Mouse (Mus musculus): ENCODE data around the gene Strada. TPM values are rescaled to one million over a fixed set of nuclear protein-coding genes. Genes with fewer than 3 reads are reported as not detected.
"Not testable (repeated sequence)": the region's sequence is repeated elsewhere in the genome, so short reads cannot be mapped to it uniquely, and the experiment has no call there.

Gene Strada
- polyA plus RNA-seq (2015; fragmentation: Nextera tagmentation; extraction: Ambion mirVana) = 5.7 and 6.4 TPM in 2 replicates

- ATAC-seq = no peak
- no peak within 1 kb of the TSS for H3K27ac ChIP-seq (ENCODE audit: low read depth, low read length)
- peaks cover 65% of the 10 kb centered on the region for H3K36me3 ChIP-seq (ENCODE audit: control insufficient read depth, insufficient read depth)
- 79% methylated on average over 5 of the region's 5 CpGs for WGBS
- no peaks in the 10 kb centered on the region for H3K27me3 ChIP-seq (replicated peaks; ENCODE audit: control insufficient read depth, insufficient read depth, low read length)
- no peak within 1 kb of the TSS for H3K4me3 ChIP-seq (ENCODE audit: low read depth, low read length)
- TF ChIP-seq CTCF (IDR thresholded peaks at IDR 0.05; ENCODE audit: low read depth) = no peak
- H3K9me3 ChIP-seq (ENCODE audit: control insufficient read depth) = no peaks in the 10 kb centered on the region
- H3K4me1 ChIP-seq (replicated peaks; ENCODE audit: control insufficient read depth, insufficient read depth, low read length) = no peaks in the 10 kb centered on the region
- H3K9ac ChIP-seq (ENCODE audit: low read depth, low read length) = no peak within 1 kb of the TSS
- no peak within 1 kb of the TSS for H3K4me2 ChIP-seq (replicated peaks; ENCODE audit: low read depth)
Observed at GRCm38 (mm10) chr11:106202123-106202465, at the start of gene Strada. Strada (minus strand) TSS chr11:106202168.

GRCm38 (mm10) chr11:106249326-106249725, 47.4 kb upstream of the Strada start:
- Histone ChIP-seq H3K9ac (ENCODE audit: low read depth, low read length) (no peak overlapping the region), H3K4me1 (replicated peaks; ENCODE audit: control insufficient read depth, insufficient read depth, low read length) (no peaks in the 10 kb centered on the region), H3K9me3 (ENCODE audit: control insufficient read depth) (0 out of 2 replicates have a peak, but pooled peaks cover 4% of the 10 kb centered on the region), H3K36me3 (ENCODE audit: control insufficient read depth, insufficient read depth) (peaks cover 84% of the 10 kb centered on the region), H3K4me2 (replicated peaks; ENCODE audit: low read depth) (no peak overlapping the region), H3K27ac (ENCODE audit: low read depth, low read length) (no peak overlapping the region), H3K27me3 (replicated peaks; ENCODE audit: control insufficient read depth, insufficient read depth, low read length) (no peaks in the 10 kb centered on the region), H3K4me3 (ENCODE audit: low read depth, low read length) (no peak overlapping the region)
- TF ChIP-seq CTCF (IDR thresholded peaks at IDR 0.05; ENCODE audit: low read depth) = no peak
- no peak for ATAC-seq
- 78% methylated on average over 7 of the region's 7 CpGs for WGBS

- no peak for ATAC-seq
- Histone ChIP-seq H3K4me2 (replicated peaks; ENCODE audit: low read depth) (no peak overlapping the region), H3K9ac (ENCODE audit: low read depth, low read length) (no peak overlapping the region), H3K4me1 (replicated peaks; ENCODE audit: control insufficient read depth, insufficient read depth, low read length) (no peaks in the 10 kb centered on the region), H3K9me3 (ENCODE audit: control insufficient read depth) (0 out of 2 replicates have a peak, but pooled peaks cover 4% of the 10 kb centered on the region), H3K4me3 (ENCODE audit: low read depth, low read length) (no peak overlapping the region), H3K27ac (ENCODE audit: low read depth, low read length) (no peak overlapping the region; the same call in 1 of the 2 replicates), H3K36me3 (ENCODE audit: control insufficient read depth, insufficient read depth) (peaks cover 96% of the 10 kb centered on the region), H3K27me3 (replicated peaks; ENCODE audit: control insufficient read depth, insufficient read depth, low read length) (no peaks in the 10 kb centered on the region)
- 96% methylated on average over 1 of the region's 1 CpGs for WGBS
- peak; percentile 56 for TF ChIP-seq CTCF (IDR thresholded peaks at IDR 0.05; ENCODE audit: low read depth)
Observed at GRCm38 (mm10) chr11:106246834-106247233, 44.9 kb upstream of the Strada start.

DNA sequence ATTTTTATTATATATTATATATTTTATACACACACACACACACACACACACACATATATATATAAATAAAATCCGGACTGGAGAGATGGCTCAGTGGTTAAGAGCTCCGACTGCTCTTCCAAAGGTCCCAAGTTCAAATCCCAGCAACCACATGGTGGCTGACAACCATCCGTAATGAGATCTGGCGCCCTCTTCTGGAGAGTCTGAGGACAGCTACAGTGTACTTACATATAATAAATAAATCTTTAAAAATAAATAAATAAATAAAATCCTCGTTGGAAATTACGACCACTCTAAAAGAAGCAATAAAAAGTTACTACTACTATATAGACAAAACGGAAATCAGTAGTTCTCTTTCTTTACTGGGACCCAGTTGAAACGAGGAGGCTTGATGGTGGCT, 32.0 kb upstream of the Strada start:
- not testable (repeated sequence) for H3K4me3 ChIP-seq (ENCODE audit: low read depth, low read length); H3K4me2 ChIP-seq (replicated peaks; ENCODE audit: low read depth); H3K9ac ChIP-seq (ENCODE audit: low read depth, low read length); H3K27me3 ChIP-seq (replicated peaks; ENCODE audit: control insufficient read depth, insufficient read depth, low read length); ATAC-seq; H3K4me1 ChIP-seq (replicated peaks; ENCODE audit: control insufficient read depth, insufficient read depth, low read length); H3K27ac ChIP-seq (ENCODE audit: low read depth, low read length); H3K9me3 ChIP-seq (ENCODE audit: control insufficient read depth)
- TF ChIP-seq CTCF (IDR thresholded peaks at IDR 0.05; ENCODE audit: low read depth) = peak; percentile 38
- peaks cover 52% of the 10 kb centered on the region for H3K36me3 ChIP-seq (ENCODE audit: control insufficient read depth, insufficient read depth)
- WGBS = 72% methylated on average over 8 of the region's 8 CpGs

DNA sequence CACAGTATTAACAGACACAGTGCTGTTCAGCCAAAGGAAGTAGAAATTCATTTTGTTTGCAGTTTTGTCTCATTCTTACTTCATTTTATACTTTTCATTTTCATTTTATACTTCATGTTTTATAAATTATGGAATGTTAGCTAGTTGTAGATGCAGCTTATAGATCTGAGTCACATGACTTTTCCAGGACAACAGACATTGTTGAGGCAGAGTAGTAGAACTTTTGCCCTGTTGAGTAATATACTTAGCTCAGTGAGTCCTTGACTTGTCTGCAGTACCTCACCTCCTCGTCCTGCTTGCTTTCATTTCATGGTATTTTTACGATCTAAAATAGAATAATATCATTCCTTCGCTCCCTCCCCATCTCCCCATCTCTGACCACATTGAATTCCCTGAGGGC, 18.6 kb upstream of the Strada start:
- ATAC-seq = no peak
- Histone ChIP-seq H3K9ac (ENCODE audit: low read depth, low read length) (no peak overlapping the region), H3K27ac (ENCODE audit: low read depth, low read length) (no peak overlapping the region), H3K9me3 (ENCODE audit: control insufficient read depth) (no peaks in the 10 kb centered on the region), H3K4me3 (ENCODE audit: low read depth, low read length) (no peak overlapping the region), H3K4me1 (replicated peaks; ENCODE audit: control insufficient read depth, insufficient read depth, low read length) (0 out of 2 replicates have a peak, but pooled peaks cover 7% of the 10 kb centered on the region), H3K4me2 (replicated peaks; ENCODE audit: low read depth) (peak overlapping the region; percentile 42), H3K27me3 (replicated peaks; ENCODE audit: control insufficient read depth, insufficient read depth, low read length) (no peaks in the 10 kb centered on the region), H3K36me3 (ENCODE audit: control insufficient read depth, insufficient read depth) (peaks cover 14% of the 10 kb centered on the region)
- WGBS = 50% methylated on average over 3 of the region's 3 CpGs
- TF ChIP-seq CTCF (IDR thresholded peaks at IDR 0.05; ENCODE audit: low read depth) = no peak

GRCm38 (mm10) chr11:106216730-106217490, 14.9 kb upstream of the Strada start, which contains the start of gene Ddx42:
Ddx42 (plus strand) TSS chr11:106216926.
- Histone ChIP-seq H3K36me3 (ENCODE audit: control insufficient read depth, insufficient read depth) (peaks cover 3% of the 10 kb centered on the region; the same call in 1 of the 2 replicates), H3K9ac (ENCODE audit: low read depth, low read length) (peak within 1 kb of the TSS; percentile 97), H3K27me3 (replicated peaks; ENCODE audit: control insufficient read depth, insufficient read depth, low read length) (no peaks in the 10 kb centered on the region), H3K4me1 (replicated peaks; ENCODE audit: control insufficient read depth, insufficient read depth, low read length) (0 out of 2 replicates have a peak, but pooled peaks cover 5% of the 10 kb centered on the region), H3K4me3 (ENCODE audit: low read depth, low read length) (peak within 1 kb of the TSS; percentile 93), H3K9me3 (ENCODE audit: control insufficient read depth) (no peaks in the 10 kb centered on the region), H3K4me2 (replicated peaks; ENCODE audit: low read depth) (peak within 1 kb of the TSS; percentile 68), H3K27ac (ENCODE audit: low read depth, low read length) (peak within 1 kb of the TSS; percentile 96)
- under 1% methylated on average over 70 of the region's 70 CpGs for WGBS
- TF ChIP-seq CTCF (IDR thresholded peaks at IDR 0.05; ENCODE audit: low read depth) = no peak
- ATAC-seq = peak; percentile 93
